Mouse (Mus musculus): ENCODE data around the gene Slc28a2.

DNA sequence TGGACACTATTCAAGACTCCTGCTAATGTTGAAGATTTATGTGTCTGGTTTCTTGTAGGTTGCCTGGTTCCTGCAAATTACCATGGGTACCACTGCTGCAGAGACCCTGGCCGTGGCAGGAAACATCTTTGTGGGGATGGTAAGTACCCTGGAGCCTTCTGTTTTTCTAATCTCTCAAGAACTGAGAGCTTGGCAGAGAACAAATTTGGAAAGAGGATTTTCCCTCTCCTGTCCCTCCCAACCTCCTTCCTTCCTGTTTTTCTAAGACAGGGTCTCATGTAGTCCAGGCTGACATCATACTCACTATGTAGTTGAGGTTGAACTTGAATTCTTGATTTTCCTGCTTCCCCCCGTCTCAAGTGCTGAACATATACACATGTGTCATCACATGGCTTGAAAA lies 26.1 kb downstream of the Slc28a2 start:
- TF ChIP-seq CTCF (IDR thresholded peaks at IDR 0.05; ENCODE audit: borderline replicate concordance, insufficient read depth, low read length) (no peak), POLR2A (IDR thresholded peaks at IDR 0.05; ENCODE audit: low read depth, low read length) (no peak)
